Mouse (Mus musculus): ENCODE results near the gene Dusp6. TPM values are rescaled to one million over a fixed set of nuclear protein-coding genes. Genes with fewer than 3 reads are reported as not detected.

The Dusp6 gene
- polyA plus RNA-seq, 1 experiment from 2014 or later, result 23.4 TPM

- no peaks in the 10 kb centered on the region for H3K27me3 ChIP-seq
- H3K36me3 ChIP-seq, result no peaks in the 10 kb centered on the region
- no peak overlapping the region for H3K27ac ChIP-seq (replicated peaks)
- ATAC-seq (ENCODE audit: low read depth), result no peak
- H3K9ac ChIP-seq, result no peak overlapping the region
- H3K4me2 ChIP-seq, result no peak overlapping the region
- H3K4me1 ChIP-seq (replicated peaks), result no peaks in the 10 kb centered on the region
- no peak overlapping the region for H3K4me3 ChIP-seq
- WGBS, result 88% methylated on average over 9 of the region's 9 CpGs
- no peaks in the 10 kb centered on the region for H3K9me3 ChIP-seq
These were observed 27.9 kb upstream of the Dusp6 start for GRCm38 (mm10) chr10:99235081-99235480.

GRCm38 (mm10) chr10:99237205-99237832, 25.7 kb upstream of the Dusp6 start:
- no peaks in the 10 kb centered on the region for H3K4me1 ChIP-seq (replicated peaks)
- H3K9ac ChIP-seq, result no peak overlapping the region
- 78% methylated on average over 11 of the region's 11 CpGs for WGBS
- no peaks in the 10 kb centered on the region for H3K27me3 ChIP-seq
- no peaks in the 10 kb centered on the region for H3K36me3 ChIP-seq
- no peak overlapping the region for H3K4me3 ChIP-seq
- no peak for ATAC-seq (ENCODE audit: low read depth)
- H3K27ac ChIP-seq (replicated peaks), result no peak overlapping the region
- no peak overlapping the region for H3K4me2 ChIP-seq
- H3K9me3 ChIP-seq, result no peaks in the 10 kb centered on the region

GRCm38 (mm10) chr10:99238537-99238936, 24.5 kb upstream of the Dusp6 start:
- 68% methylated on average over 11 of the region's 11 CpGs for WGBS
- Histone ChIP-seq H3K4me3 (no peak overlapping the region), H3K36me3 (no peaks in the 10 kb centered on the region), H3K27ac (replicated peaks) (no peak overlapping the region), H3K9ac (no peak overlapping the region), H3K4me1 (replicated peaks) (no peaks in the 10 kb centered on the region), H3K4me2 (no peak overlapping the region), H3K27me3 (no peaks in the 10 kb centered on the region), H3K9me3 (no peaks in the 10 kb centered on the region)
- ATAC-seq (ENCODE audit: low read depth), result no peak

GRCm38 (mm10) chr10:99241284-99241828, 21.7 kb upstream of the Dusp6 start:
- WGBS, result 88% methylated on average over 7 of the region's 7 CpGs
- H3K9ac ChIP-seq, result no peak overlapping the region
- H3K4me2 ChIP-seq, result no peak overlapping the region
- no peak overlapping the region for H3K4me3 ChIP-seq
- no peaks in the 10 kb centered on the region for H3K27me3 ChIP-seq
- no peak overlapping the region for H3K27ac ChIP-seq (replicated peaks)
- no peaks in the 10 kb centered on the region for H3K36me3 ChIP-seq
- no peaks in the 10 kb centered on the region for H3K4me1 ChIP-seq (replicated peaks)
- no peaks in the 10 kb centered on the region for H3K9me3 ChIP-seq
- ATAC-seq (ENCODE audit: low read depth), result no peak

- H3K27me3 ChIP-seq, result no peaks in the 10 kb centered on the region
- H3K9ac ChIP-seq, result no peak overlapping the region
- no peak for ATAC-seq (ENCODE audit: low read depth)
- no peaks in the 10 kb centered on the region for H3K36me3 ChIP-seq
- no peaks in the 10 kb centered on the region for H3K9me3 ChIP-seq
- H3K27ac ChIP-seq (replicated peaks), result no peak overlapping the region
- no peak overlapping the region for H3K4me2 ChIP-seq
- WGBS, result 73% methylated on average over 16 of the region's 16 CpGs
- H3K4me1 ChIP-seq (replicated peaks), result no peaks in the 10 kb centered on the region
- no peak overlapping the region for H3K4me3 ChIP-seq
These were observed 21.0 kb upstream of the Dusp6 start for GRCm38 (mm10) chr10:99241829-99242711.

- Histone ChIP-seq H3K27me3 (no peaks in the 10 kb centered on the region), H3K4me1 (replicated peaks) (no peaks in the 10 kb centered on the region), H3K36me3 (no peaks in the 10 kb centered on the region), H3K9me3 (no peaks in the 10 kb centered on the region), H3K9ac (no peak overlapping the region), H3K4me2 (no peak overlapping the region), H3K27ac (replicated peaks) (no peak overlapping the region), H3K4me3 (no peak overlapping the region)
- WGBS, result 80% methylated on average over 10 of the region's 10 CpGs
- ATAC-seq (ENCODE audit: low read depth), result no peak
These were observed 20.3 kb upstream of the Dusp6 start for GRCm38 (mm10) chr10:99242721-99243120.

GRCm38 (mm10) chr10:99243907-99244489, 19.0 kb upstream of the Dusp6 start:
- H3K9ac ChIP-seq, result no peak overlapping the region
- H3K9me3 ChIP-seq, result no peaks in the 10 kb centered on the region
- no peak for ATAC-seq (ENCODE audit: low read depth)
- H3K36me3 ChIP-seq, result no peaks in the 10 kb centered on the region
- H3K4me2 ChIP-seq, result no peak overlapping the region
- WGBS, result 64% methylated on average over 5 of the region's 5 CpGs
- H3K4me1 ChIP-seq (replicated peaks), result no peaks in the 10 kb centered on the region
- H3K27me3 ChIP-seq, result no peaks in the 10 kb centered on the region
- H3K4me3 ChIP-seq, result no peak overlapping the region
- no peak overlapping the region for H3K27ac ChIP-seq (replicated peaks)

- ATAC-seq (ENCODE audit: low read depth), result no peak
- no peaks in the 10 kb centered on the region for H3K27me3 ChIP-seq
- no peak overlapping the region for H3K4me3 ChIP-seq
- 63% methylated on average over 7 of the region's 7 CpGs for WGBS
- no peak overlapping the region for H3K9ac ChIP-seq
- H3K9me3 ChIP-seq, result no peaks in the 10 kb centered on the region
- H3K36me3 ChIP-seq, result no peaks in the 10 kb centered on the region
- no peaks in the 10 kb centered on the region for H3K4me1 ChIP-seq (replicated peaks)
- H3K27ac ChIP-seq (replicated peaks), result no peak overlapping the region
- no peak overlapping the region for H3K4me2 ChIP-seq
These were observed 18.3 kb upstream of the Dusp6 start for GRCm38 (mm10) chr10:99244655-99245260.

GRCm38 (mm10) chr10:99246797-99247508, 16.1 kb upstream of the Dusp6 start:
- 62% methylated on average over 20 of the region's 20 CpGs for WGBS
- Histone ChIP-seq H3K4me3 (no peak overlapping the region), H3K9me3 (no peaks in the 10 kb centered on the region), H3K36me3 (no peaks in the 10 kb centered on the region), H3K27ac (replicated peaks) (no peak overlapping the region), H3K4me1 (replicated peaks) (no peaks in the 10 kb centered on the region), H3K4me2 (peak overlapping the region; percentile 10; the same call in 1 of the 2 replicates), H3K9ac (no peak overlapping the region), H3K27me3 (no peaks in the 10 kb centered on the region)
- no peak for ATAC-seq (ENCODE audit: low read depth)

- no peaks in the 10 kb centered on the region for H3K27me3 ChIP-seq
- 78% methylated on average over 11 of the region's 11 CpGs for WGBS
These were observed 12.2 kb upstream of the Dusp6 start for GRCm38 (mm10) chr10:99250874-99251281.

GRCm38 (mm10) chr10:99253412-99253811, 9.6 kb upstream of the Dusp6 start:
- WGBS, result 87% methylated on average over 2 of the region's 2 CpGs
- Histone ChIP-seq H3K27me3 (no peaks in the 10 kb centered on the region), H3K4me1 (replicated peaks) (no peaks in the 10 kb centered on the region), H3K4me3 (no peak overlapping the region), H3K4me2 (no peak overlapping the region), H3K9me3 (no peaks in the 10 kb centered on the region), H3K27ac (replicated peaks) (no peak overlapping the region), H3K9ac (no peak overlapping the region), H3K36me3 (no peaks in the 10 kb centered on the region)
- ATAC-seq (ENCODE audit: low read depth), result no peak

More at GRCm38 (mm10) chr10:99250874-99251281, 12.2 kb upstream of the Dusp6 start:
- no peak overlapping the region for H3K4me3 ChIP-seq
- ATAC-seq (ENCODE audit: low read depth), result no peak
- no peak overlapping the region for H3K27ac ChIP-seq (replicated peaks)
- no peak overlapping the region for H3K4me2 ChIP-seq
- no peak overlapping the region for H3K9ac ChIP-seq
- H3K9me3 ChIP-seq, result no peaks in the 10 kb centered on the region
- H3K36me3 ChIP-seq, result no peaks in the 10 kb centered on the region
- H3K4me1 ChIP-seq (replicated peaks), result no peaks in the 10 kb centered on the region
